Mouse (Mus musculus) right cerebral cortex, adult 18-20 months (tissue): Measurements from ENCODE around the gene Cryga.
"Not testable (repeated sequence)": the region's sequence is repeated elsewhere in the genome, so short reads cannot be mapped to it uniquely, and the experiment has no call there.

ENCODE experiments used
- DNase-seq: peaks from one replicate; pipeline ENCODE4 v3.0.0; 2022; ENCODE audit warnings: mixed read lengths

Cryga gene

GRCm38 (mm10) chr1:65088567-65089356, 14.4 kb downstream of the Cryga start:
- DNase-seq, result no peak

DNA sequence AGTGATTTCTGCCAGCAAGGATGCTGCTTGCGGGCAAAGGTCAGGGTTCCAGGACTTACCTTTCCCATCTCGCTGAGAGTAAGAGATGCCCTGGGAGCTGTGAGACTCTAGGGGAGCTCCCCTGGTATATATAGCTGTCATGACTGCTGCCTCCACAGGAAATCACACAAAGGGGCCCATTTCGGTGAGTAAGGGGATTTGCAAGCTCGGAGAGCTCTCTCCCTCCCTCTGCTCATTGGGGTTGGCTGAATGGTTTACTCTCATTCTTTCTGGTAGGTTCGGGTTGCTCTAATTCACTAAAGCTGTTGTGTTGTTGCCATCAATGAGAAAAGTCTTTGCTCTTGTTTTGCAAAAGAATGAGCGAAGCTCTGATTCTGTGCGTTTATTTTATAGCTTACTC, 21.0 kb downstream of the Cryga start, which contains the start of gene Crygb:
Crygb (minus strand) TSS at position 101 of the 400 bp plus-strand sequence.
- DNase-seq, result no peak

- no peak for DNase-seq
Observed at GRCm38 (mm10) chr1:65075607-65076006, 27.6 kb downstream of the Cryga start.

DNA sequence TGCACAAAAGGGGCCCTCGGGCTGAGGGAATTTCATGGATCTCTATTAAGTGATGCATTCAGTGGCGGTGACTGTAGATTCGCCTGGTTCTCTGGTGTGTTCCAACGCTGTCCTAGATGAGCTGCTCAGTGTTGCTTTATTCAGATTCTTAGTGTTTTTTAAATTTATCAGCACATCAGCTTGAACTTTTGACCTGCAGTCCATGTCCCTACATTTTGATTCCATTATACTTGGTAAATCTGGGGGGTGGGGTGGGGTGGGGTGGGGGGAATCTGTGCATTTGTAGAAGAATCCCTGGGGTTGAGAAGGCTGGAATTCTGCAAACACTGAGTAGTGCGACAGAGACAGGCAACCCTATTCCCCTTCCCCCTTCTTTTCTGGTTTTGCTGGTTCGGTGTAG, 29.6 kb downstream of the Cryga start, which contains the start of gene Crygc:
Crygc (minus strand) TSS at position 101 of the 400 bp plus-strand sequence.
- no peak for DNase-seq

DNA sequence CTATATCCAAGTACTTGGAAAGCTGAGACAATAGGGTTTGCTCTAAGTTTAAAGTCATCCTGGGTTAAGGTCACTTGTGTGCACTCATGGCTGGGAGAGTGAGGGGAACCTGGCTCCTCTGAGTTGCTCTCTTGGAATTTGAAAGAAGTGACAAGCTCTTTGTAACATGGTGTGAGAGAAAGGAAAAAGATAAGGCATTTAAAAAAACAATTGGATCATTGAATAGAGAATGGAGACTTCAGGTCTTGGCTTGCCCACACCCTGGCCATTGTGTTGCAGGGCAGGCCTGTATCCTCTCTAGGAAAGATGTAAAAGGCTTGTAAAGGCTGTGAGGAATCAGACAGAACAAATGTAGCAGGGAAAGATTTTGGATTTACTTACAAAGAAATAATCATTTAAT, 35.3 kb downstream of the Cryga start:
- DNase-seq, result no peak

- no peak for DNase-seq
Observed at GRCm38 (mm10) chr1:65064201-65064600, 39.0 kb downstream of the Cryga start.

DNA sequence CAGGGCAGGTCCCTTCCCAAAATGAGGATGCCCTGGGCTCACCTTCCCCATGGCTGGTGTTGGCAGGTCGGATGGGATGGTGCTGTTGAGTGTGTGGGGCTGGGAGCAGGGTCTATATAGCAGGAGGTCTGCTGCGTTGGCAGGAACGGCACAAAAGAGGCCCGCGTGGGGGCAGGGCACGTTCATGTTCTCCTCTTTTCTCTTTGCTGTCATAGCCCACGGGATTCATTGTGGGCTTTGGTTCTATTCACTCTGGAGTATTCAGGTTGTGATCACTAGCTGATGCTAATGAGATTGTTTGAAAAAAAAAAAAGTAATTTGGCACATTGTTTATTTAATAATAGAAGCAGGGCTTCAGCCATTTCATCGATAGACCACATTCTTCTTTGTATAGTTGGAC, 39.8 kb downstream of the Cryga start, which contains the start of gene Crygd:
Crygd (minus strand) TSS at position 101 of the 400 bp plus-strand sequence.
- DNase-seq, result no peak

- DNase-seq, result no peak
Observed at GRCm38 (mm10) chr1:65052140-65052539, 51.0 kb downstream of the Cryga start.

- DNase-seq, result no peak
Observed at GRCm38 (mm10) chr1:65051696-65052095, 51.5 kb downstream of the Cryga start.

DNA sequence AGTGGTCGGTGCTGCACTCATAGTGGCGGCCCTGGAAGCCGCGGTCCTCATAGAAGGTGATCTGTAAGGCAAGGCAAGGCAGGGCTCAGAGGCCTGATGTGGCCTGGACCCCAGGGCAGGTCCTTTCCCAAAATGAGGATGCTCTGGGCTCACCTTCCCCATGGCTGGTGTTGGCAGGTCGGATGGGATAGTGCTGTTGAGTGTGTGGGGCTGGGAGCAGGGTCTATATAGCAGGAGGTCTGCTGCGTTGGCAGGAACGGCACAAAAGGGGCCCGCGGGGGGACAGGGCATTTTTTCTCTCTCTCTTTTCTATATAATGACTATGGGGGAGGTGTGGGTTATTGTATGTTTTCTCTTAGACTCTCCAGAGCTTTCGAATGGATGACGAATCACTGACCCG, 52.2 kb downstream of the Cryga start, which contains the start of gene Cryge:
Cryge (minus strand) TSS at position 198 of the 400 bp plus-strand sequence.
- not testable (repeated sequence) for DNase-seq
